16 mouse cellular contexts compared by ENCODE assay signal in genomic region chr4:123693384-123693783, GRCm38 (mm10).
"Had no signal": no experiment of that assay in that cellular context is flagged by ENCODE, and none has a peak within 500 bp of the region (broad histone marks: within the 10 kb centered on the region; RNA-seq: fewer than 3 reads in every experiment).

No protein-coding gene starts in this region.

- H3K4me1 ChIP-seq: midbrain, embryonic 12.5 days; stomach, embryonic 15.5 days had no signal

- DNase-seq: lung, adult 18-20 months; lung, embryonic 14.5 days; lung, postnatal 10 days; lung, postnatal 4 days; midbrain, embryonic 14.5 days; right cerebral cortex, postnatal 14 days; thymus, adult 2 months; thymus, postnatal 25 days; thymus, postnatal 4 days had no signal

- H3K4me2 ChIP-seq: lung, embryonic 14.5 days; midbrain, embryonic 12.5 days; stomach, embryonic 15.5 days had no signal

- H3K27me3 ChIP-seq: midbrain, embryonic 12.5 days; stomach, embryonic 15.5 days had no signal

- H3K9ac ChIP-seq: liver, embryonic 14.5 days; lung, embryonic 14.5 days; midbrain, embryonic 12.5 days; stomach, embryonic 15.5 days had no signal

- H3K27ac ChIP-seq: liver, embryonic 14.5 days; midbrain, embryonic 10.5 days; midbrain, embryonic 12.5 days; stomach, embryonic 15.5 days; stomach, postnatal 0 days had no signal

- H3K36me3 ChIP-seq: midbrain, embryonic 10.5 days; midbrain, embryonic 12.5 days; stomach, embryonic 15.5 days had no signal

- H3K9me3 ChIP-seq: midbrain, embryonic 10.5 days; midbrain, embryonic 12.5 days; stomach, embryonic 15.5 days had no signal

- ATAC-seq: midbrain, embryonic 16.5 days had no signal

- H3K4me3 ChIP-seq: midbrain, embryonic 10.5 days; midbrain, embryonic 12.5 days; myocyte; stomach, embryonic 15.5 days had no signal
